Mouse (Mus musculus) intestine, postnatal 0 days (tissue): ENCODE measurements around the gene Pelp1. TPM values are rescaled to one million over a fixed set of nuclear protein-coding genes. Genes with fewer than 3 reads are reported as not detected.

Experiments used
- ATAC-seq: fragments of 200-750 bp; cut with Nextera tagmentation; 2 replicates; pipeline ENCODE4 v1.8.0; 2017; ENCODE audit warnings: mild to moderate bottlenecking, moderate TSS enrichment, moderate library complexity
- H3K27ac ChIP-seq: fragments of 300-500 bp; sonication (generic); 2 replicates; pipeline ENCODE4 v1.5.1; 2014; ENCODE audit warnings: mild to moderate bottlenecking, low read depth, low read length, moderate library complexity
- H3K27me3 ChIP-seq: fragments of 300-500 bp; sonication (generic); replicated peaks from 2 replicates; pipeline ENCODE4 v1.6.1; 2014; ENCODE audit warnings: low read length, mixed read lengths; ENCODE audit not compliant: control insufficient read depth, insufficient read depth
- H3K36me3 ChIP-seq: fragments of 300-500 bp; sonication (generic); 2 replicates; pipeline ENCODE4 v1.6.1; 2014; ENCODE audit warnings: mild to moderate bottlenecking, moderate library complexity; ENCODE audit not compliant: control insufficient read depth, insufficient read depth
- H3K4me1 ChIP-seq: fragments of 300-500 bp; sonication (generic); replicated peaks from 2 replicates; pipeline ENCODE4 v1.6.1; 2014; ENCODE audit warnings: antibody characterized with exemption, low read length, mixed read lengths; ENCODE audit not compliant: control insufficient read depth, insufficient read depth
- H3K4me2 ChIP-seq: fragments of 300-500 bp; sonication (generic); replicated peaks from 2 replicates; pipeline ENCODE4 v1.6.1; 2014; ENCODE audit warnings: low read depth, mild to moderate bottlenecking, moderate library complexity
- H3K4me3 ChIP-seq: fragments of 300-500 bp; sonication (generic); 2 replicates; pipeline ENCODE4 v1.5.1; 2014; ENCODE audit warnings: low read depth, low read length
- H3K9ac ChIP-seq: fragments of 300-500 bp; sonication (generic); 2 replicates; pipeline ENCODE4 v1.6.1; 2014; ENCODE audit warnings: mild to moderate bottlenecking, low read depth, low read length
- H3K9me3 ChIP-seq: fragments of 300-500 bp; sonication (generic); 2 replicates; pipeline ENCODE4 v1.6.1; 2016; ENCODE audit warnings: mixed run types; ENCODE audit not compliant: control insufficient read depth
- CTCF ChIP-seq: sonication (generic); IDR thresholded peaks from 2 replicates; pipeline ENCODE4 v1.5.1; 2016; ENCODE audit warnings: low read depth, mild to moderate bottlenecking, control low read depth, antibody characterized with exemption, moderate library complexity
- WGBS: fragments of 180-500 bp; shearing (Covaris S2); extraction: QIAGEN DNeasy Blood & Tissue Kit; methylation state at CpG from one replicate; pipeline ENCODE4 v1.1.7; 2014; 5-methylcytosine and 5-hydroxymethylcytosine counted together
- microRNA-seq: library from miRNA; unstranded; fragments of <30 nt; microRNA quantifications from one replicate; pipeline ENCODE4, GENCODE M21; 2016
- polyA plus RNA-seq: library from polyadenylated mRNA; unstranded; fragments of >200 nt; fragmentation: Nextera tagmentation; extraction: Ambion mirVana; gene quantifications from 2 replicates; pipeline ENCODE4 v1.2.1, GENCODE M21; 2015

Gene Pelp1
- polyA plus RNA-seq, 1 experiment from 2014 or later: 9.5 TPM

GRCm38 (mm10) chr11:70347861-70348260 lies 62.0 kb downstream of the Pelp1 start:
- TF ChIP-seq CTCF: no peak
- H3K4me2 ChIP-seq: no peak overlapping the region
- WGBS: 78% methylated on average over 10 of the region's 10 CpGs
- no peaks in the 10 kb centered on the region for H3K4me1 ChIP-seq
- H3K9me3 ChIP-seq: no peaks in the 10 kb centered on the region
- no peak overlapping the region for H3K9ac ChIP-seq
- no peak overlapping the region for H3K27ac ChIP-seq
- H3K27me3 ChIP-seq: peaks cover 36% of the 10 kb centered on the region
- no peak for ATAC-seq
- no peak overlapping the region for H3K4me3 ChIP-seq
- H3K36me3 ChIP-seq: no peaks in the 10 kb centered on the region

- H3K9ac ChIP-seq: no peak overlapping the region
- 70% methylated on average over 8 of the region's 8 CpGs for WGBS
- no peak overlapping the region for H3K4me2 ChIP-seq
- no peak overlapping the region for H3K27ac ChIP-seq
- H3K9me3 ChIP-seq: no peaks in the 10 kb centered on the region
- ATAC-seq: no peak
- no peak overlapping the region for H3K4me3 ChIP-seq
- TF ChIP-seq CTCF: no peak
- H3K36me3 ChIP-seq: no peaks in the 10 kb centered on the region
- H3K4me1 ChIP-seq: no peaks in the 10 kb centered on the region
- H3K27me3 ChIP-seq: peaks cover 16% of the 10 kb centered on the region
Observed at GRCm38 (mm10) chr11:70345546-70345945, 64.3 kb downstream of the Pelp1 start.

- no peak for TF ChIP-seq CTCF
- H3K4me2 ChIP-seq: no peak overlapping the region
- H3K27me3 ChIP-seq: peaks cover 12% of the 10 kb centered on the region
- no peak overlapping the region for H3K4me3 ChIP-seq
- H3K9me3 ChIP-seq: no peaks in the 10 kb centered on the region
- ATAC-seq: no peak
- H3K27ac ChIP-seq: no peak overlapping the region
- H3K9ac ChIP-seq: no peak overlapping the region
- 73% methylated on average over 10 of the region's 10 CpGs for WGBS
- H3K36me3 ChIP-seq: no peaks in the 10 kb centered on the region
- no peaks in the 10 kb centered on the region for H3K4me1 ChIP-seq
Observed at GRCm38 (mm10) chr11:70345061-70345460, 64.8 kb downstream of the Pelp1 start.

Small RNA genes within 50 kb of the gene (microRNA-seq; reads per million reads assigned to microRNA genes)
- gene Mir7115: not detected

Other genes starting within 250 kb of the Pelp1 start
- gene Slc16a11, start 197.3 kb downstream of the Pelp1 start, polyA plus RNA-seq: 3.6 and 4.5 TPM in 2 replicates
- 9.9 and 11.4 TPM in 2 replicates for gene Slc16a13, start 189.0 kb downstream of the Pelp1 start, polyA plus RNA-seq
- gene Bcl6b, start 180.2 kb downstream of the Pelp1 start, polyA plus RNA-seq: 3.6 and 4.4 TPM in 2 replicates
- gene 0610010K14Rik, start 172.1 kb downstream of the Pelp1 start, polyA plus RNA-seq: 70.3 and 72.7 TPM in 2 replicates
- gene Gm21988, start 170.2 kb downstream of the Pelp1 start, polyA plus RNA-seq: 11.2 and 11.3 TPM in 2 replicates
- gene Rnasek, start 170.2 kb downstream of the Pelp1 start, polyA plus RNA-seq: 628 and 645 TPM in 2 replicates
- gene Alox12, start 154.7 kb downstream of the Pelp1 start, polyA plus RNA-seq: 0.68 and 0.71 TPM in 2 replicates
- 0.07 TPM in 1 of 2 replicates, not detected in the other for gene Alox12e, start 87.4 kb downstream of the Pelp1 start, polyA plus RNA-seq
- gene Alox15, start 58.0 kb downstream of the Pelp1 start, polyA plus RNA-seq: 0.12 and 0.33 TPM in 2 replicates
- gene Arrb2, start 22.6 kb upstream of the Pelp1 start, polyA plus RNA-seq: 7.4 and 7.8 TPM in 2 replicates
- 30.1 and 30.7 TPM in 2 replicates for gene Med11, start 41.9 kb upstream of the Pelp1 start, polyA plus RNA-seq
- gene Zmynd15, start 49.4 kb upstream of the Pelp1 start, polyA plus RNA-seq: 1.4 and 1.5 TPM in 2 replicates
- gene Cxcl16, start 50.0 kb upstream of the Pelp1 start, polyA plus RNA-seq: 33.8 and 39.3 TPM in 2 replicates
- 398 and 402 TPM in 2 replicates for gene Tm4sf5, start 95.2 kb upstream of the Pelp1 start, polyA plus RNA-seq
- gene Vmo1, start 104.6 kb upstream of the Pelp1 start, polyA plus RNA-seq: 0.25 and 0.31 TPM in 2 replicates
- gene Gltpd2, start 109.2 kb upstream of the Pelp1 start, polyA plus RNA-seq: 0.30 and 0.82 TPM in 2 replicates
- gene Psmb6, start 115.3 kb upstream of the Pelp1 start, polyA plus RNA-seq: 462 and 489 TPM in 2 replicates
- gene Gm40193, start 122.9 kb upstream of the Pelp1 start, polyA plus RNA-seq: not detected in 2 replicates
- 5.9 and 6.3 TPM in 2 replicates for gene Pld2, start 130.0 kb upstream of the Pelp1 start, polyA plus RNA-seq
- 5.8 and 6.1 TPM in 2 replicates for gene Mink1, start 152.8 kb upstream of the Pelp1 start, polyA plus RNA-seq
- not detected in 2 replicates for gene 4930544D05Rik, start 205.8 kb upstream of the Pelp1 start, polyA plus RNA-seq
- 0.12 TPM in 1 of 2 replicates, not detected in the other for gene Chrne, start 209.2 kb upstream of the Pelp1 start, polyA plus RNA-seq
- 0.07 and 0.10 TPM in 2 replicates for gene Gp1ba, start 229.1 kb upstream of the Pelp1 start, polyA plus RNA-seq
- gene Rnf167, start 237.2 kb upstream of the Pelp1 start, polyA plus RNA-seq: 107 TPM in 2 replicates
- gene Slc25a11, start 237.4 kb upstream of the Pelp1 start, polyA plus RNA-seq: 192 and 210 TPM in 2 replicates
- gene Pfn1, start 244.6 kb upstream of the Pelp1 start, polyA plus RNA-seq: 1,830 and 1,961 TPM in 2 replicates
- gene Eno3, start 247.2 kb upstream of the Pelp1 start, polyA plus RNA-seq: 4.9 and 5.9 TPM in 2 replicates